Mouse (Mus musculus) duodenum, adult 2 months (tissue): Measurements from ENCODE around the gene Dolk. TPM values are rescaled to one million over a fixed set of nuclear protein-coding genes. Genes with fewer than 3 reads are reported as not detected.

ENCODE experiments used
- polyA plus RNA-seq: library from polyadenylated mRNA; depleted of rRNA; stranded (reverse); fragments of >200 nt; gene quantifications from 2 replicates; pipeline ENCODE4 v1.2.3, GENCODE M21; 2012; ENCODE audit warnings: low replicate concordance; rRNA removed

The Dolk gene
- polyA plus RNA-seq = 14.6 and 20.2 TPM in 2 replicates

GRCm38 (mm10) chr2:30286192-30287026 is at the start of gene Dolk, which contains the start of gene Nup188:
TSS of gene Dolk (minus strand) at chr2:30286334.
TSS of gene Nup188 (plus strand) at chr2:30286397.

GRCm38 (mm10) chr2:30280743-30281142 is 5.4 kb downstream of the Dolk start, which contains the start of gene Gm28038:
TSS of gene Gm28038 (plus strand) at chr2:30281043.

DNA sequence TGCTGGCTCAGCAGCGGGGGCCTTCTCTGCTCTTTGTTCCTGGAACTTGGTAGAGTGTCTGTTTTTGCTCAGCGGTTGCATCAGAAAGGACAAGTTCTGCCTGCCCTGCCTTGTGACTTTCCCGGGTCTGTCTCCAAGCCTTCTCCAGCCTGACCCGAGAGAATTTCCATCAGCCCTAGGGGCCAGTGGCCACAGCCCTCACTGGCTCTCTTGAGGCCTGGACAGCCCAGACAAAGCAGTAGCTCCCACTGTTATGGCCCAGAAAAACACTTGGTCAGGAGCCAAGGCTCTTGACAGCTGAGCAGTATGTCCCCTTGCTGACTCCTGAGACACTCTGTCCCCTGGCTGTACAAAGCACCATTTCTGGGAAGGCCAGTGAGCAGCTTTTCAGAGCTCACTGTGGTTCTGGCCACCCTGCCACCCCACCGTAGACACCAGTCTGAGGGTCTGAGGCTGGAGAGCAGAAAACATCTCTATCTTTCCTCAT is 20.3 kb downstream of the Dolk start, which contains the start of gene Phyhd1:
TSS of gene Phyhd1 (plus strand) at position 437 of the 487 bp plus-strand sequence.

GRCm38 (mm10) chr2:30240267-30240666 is 45.9 kb downstream of the Dolk start, which contains the start of gene Gm28035:
TSS of gene Gm28035 (plus strand) at chr2:30240567.

GRCm38 (mm10) chr2:30237199-30237880 is 48.8 kb downstream of the Dolk start, which contains the start of gene Lrrc8a:
TSS of gene Lrrc8a (plus strand) at chr2:30237715.

Other genes with a start within 250 kb of the Dolk start
- gene Wdr34, start 237.5 kb downstream of the Dolk start, polyA plus RNA-seq = 9.6 and 10.9 TPM in 2 replicates
- gene Set, start 229.0 kb downstream of the Dolk start, polyA plus RNA-seq = 38.4 and 44.9 TPM in 2 replicates
- gene Pkn3, start 208.7 kb downstream of the Dolk start, polyA plus RNA-seq = 7.9 and 10.0 TPM in 2 replicates
- 92.1 and 211 TPM in 2 replicates for gene Zdhhc12, start 192.7 kb downstream of the Dolk start, polyA plus RNA-seq
- gene Zer1, start 161.7 kb downstream of the Dolk start, polyA plus RNA-seq = 37.7 and 41.5 TPM in 2 replicates
- 75.7 and 94.3 TPM in 2 replicates for gene Tbc1d13, start 152.6 kb downstream of the Dolk start, polyA plus RNA-seq
- 88.4 and 254 TPM in 2 replicates for gene Endog, start 114.8 kb downstream of the Dolk start, polyA plus RNA-seq
- gene Spout1, start 107.9 kb downstream of the Dolk start, polyA plus RNA-seq = 19.1 and 20.7 TPM in 2 replicates
- 33.7 and 56.0 TPM in 2 replicates for gene Kyat1, start 80.5 kb downstream of the Dolk start, polyA plus RNA-seq
- gene Lrrc8a, start 48.6 kb downstream of the Dolk start, polyA plus RNA-seq = 15.3 and 19.6 TPM in 2 replicates
- 2.6 and 3.4 TPM in 2 replicates for gene Gm28035, start 45.8 kb downstream of the Dolk start, polyA plus RNA-seq
- gene Phyhd1, start 20.1 kb downstream of the Dolk start, polyA plus RNA-seq = 4.4 and 5.9 TPM in 2 replicates
- gene Gm28038, start 5.3 kb downstream of the Dolk start, polyA plus RNA-seq = not detected in 2 replicates
- gene Nup188, start 63 bp upstream of the Dolk start, polyA plus RNA-seq = 27.0 and 29.2 TPM in 2 replicates
- 149 and 156 TPM in 2 replicates for gene Sh3glb2, start 73.0 kb upstream of the Dolk start, polyA plus RNA-seq
- 45.6 and 46.8 TPM in 2 replicates for gene Miga2, start 77.9 kb upstream of the Dolk start, polyA plus RNA-seq
- 157 and 199 TPM in 2 replicates for gene Dolpp1, start 105.9 kb upstream of the Dolk start, polyA plus RNA-seq
- 263 and 268 TPM in 2 replicates for gene Crat, start 129.5 kb upstream of the Dolk start, polyA plus RNA-seq
- gene Ptpa, start 129.7 kb upstream of the Dolk start, polyA plus RNA-seq = 138 and 167 TPM in 2 replicates
- 8.5 and 16.1 TPM in 2 replicates for gene Ier5l, start 187.9 kb upstream of the Dolk start, polyA plus RNA-seq